Mouse (Mus musculus) lung, embryonic 14.5 days (tissue): ENCODE results near the gene Ahnak. TPM values are rescaled to one million over a fixed set of nuclear protein-coding genes. Genes with fewer than 3 reads are reported as not detected.
A peak's percentile ranks its signal among the peaks of the same experiment; 100 is the strongest.

Source experiments
- ATAC-seq: fragments of 200-750 bp; cut with Nextera tagmentation; 2 replicates; pipeline ENCODE4 v1.8.0; 2017; ENCODE audit warnings: mild to moderate bottlenecking, moderate TSS enrichment, moderate library complexity; ENCODE audit not compliant: insufficient read depth
- DNase-seq: peaks from one replicate; pipeline ENCODE4 v3.0.0-alpha.2; 2015
- H3K27ac ChIP-seq: fragments of 300-500 bp; sonication (generic); 2 replicates; pipeline ENCODE4 v1.5.1; 2014; ENCODE audit warnings: low read depth, mild to moderate bottlenecking, moderate library complexity
- H3K27me3 ChIP-seq: fragments of 300-500 bp; sonication (generic); 2 replicates; pipeline ENCODE4 v1.6.1; 2014; ENCODE audit warnings: low read length, control low read depth; ENCODE audit not compliant: insufficient read depth
- H3K36me3 ChIP-seq: fragments of 300-500 bp; sonication (generic); 2 replicates; pipeline ENCODE4 v1.6.1; 2014; ENCODE audit warnings: control low read depth; ENCODE audit not compliant: insufficient read depth
- H3K4me1 ChIP-seq: fragments of 300-500 bp; sonication (generic); 2 replicates; pipeline ENCODE4 v1.6.1; 2014; ENCODE audit warnings: antibody characterized with exemption, control low read depth; ENCODE audit not compliant: insufficient read depth
- H3K4me2 ChIP-seq: fragments of 300-500 bp; sonication (generic); 2 replicates; pipeline ENCODE4 v1.6.1; 2014; ENCODE audit warnings: mild to moderate bottlenecking
- H3K4me3 ChIP-seq: fragments of 300-500 bp; sonication (generic); 2 replicates; pipeline ENCODE4 v1.5.1; 2014; ENCODE audit warnings: low read depth, low read length
- H3K9ac ChIP-seq: fragments of 300-500 bp; sonication (generic); 2 replicates; pipeline ENCODE4 v1.6.1; 2014
- H3K9me3 ChIP-seq: fragments of 300-500 bp; sonication (generic); 2 replicates; pipeline ENCODE4 v1.6.1; 2016; ENCODE audit warnings: low read depth, low read length, control low read depth
- CTCF ChIP-seq: IDR thresholded peaks from 2 replicates; pipeline ENCODE4 v1.5.1; 2016; ENCODE audit warnings: antibody characterized with exemption, low read depth
- WGBS: fragments of 180-500 bp; shearing (Covaris S2); extraction: QIAGEN DNeasy Blood & Tissue Kit; methylation state at CpG from one replicate; pipeline ENCODE4 v1.1.7; 2014; 5-methylcytosine and 5-hydroxymethylcytosine counted together
- polyA plus RNA-seq: library from polyadenylated mRNA; unstranded; fragments of >200 nt; fragmentation: Nextera tagmentation; extraction: Ambion mirVana; gene quantifications from 2 replicates; pipeline ENCODE4 v1.2.1, GENCODE M21; 2014

Gene Ahnak
- polyA plus RNA-seq, 1 experiment from 2014 or later = 14.9 TPM

DNA sequence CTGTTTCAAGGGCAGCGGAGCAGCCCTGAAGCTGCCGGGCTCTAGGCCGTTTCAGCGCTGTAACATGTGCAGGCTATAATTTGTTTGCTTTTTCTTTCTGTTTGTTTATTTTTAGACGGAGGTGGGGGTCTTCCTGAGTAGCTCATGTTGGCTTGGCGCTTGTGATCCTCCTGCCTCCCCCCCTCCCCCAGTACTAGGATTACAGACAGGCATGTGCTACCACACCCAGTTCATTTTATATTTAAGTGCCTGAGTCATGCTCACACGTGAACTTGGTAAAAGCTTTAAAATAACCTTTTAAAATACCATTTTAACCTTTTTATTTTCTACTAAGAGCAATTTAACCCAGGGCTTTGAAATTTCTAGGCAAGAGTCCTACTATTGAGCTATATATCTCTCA is 50.8 kb downstream of the Ahnak start:
- DNase-seq = no peak

DNA sequence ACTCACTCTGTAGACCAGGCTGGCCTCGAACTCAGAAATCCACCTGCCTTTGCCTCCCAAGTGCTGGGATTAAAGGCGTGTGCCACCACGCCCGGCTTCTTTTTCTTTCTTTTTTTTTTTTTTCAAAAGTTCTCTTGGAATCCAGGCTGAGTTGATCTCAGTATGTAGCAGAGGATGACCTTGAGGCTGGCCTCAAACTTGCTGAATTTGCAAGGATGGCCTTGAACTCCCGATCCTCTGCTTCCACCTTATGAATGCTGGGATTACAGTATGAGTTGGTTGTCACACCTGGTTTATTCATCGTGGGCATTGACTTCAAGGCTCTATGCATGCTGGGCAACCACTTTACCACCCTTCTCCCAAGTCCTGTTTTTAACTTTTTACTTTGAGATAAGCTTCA is 51.6 kb downstream of the Ahnak start:
- DNase-seq = no peak
- Histone ChIP-seq H3K4me1 (no peaks in the 10 kb centered on the region), H3K36me3 (no peaks in the 10 kb centered on the region), H3K4me3 (no peak overlapping the region), H3K9me3 (no peaks in the 10 kb centered on the region), H3K27me3 (no peaks in the 10 kb centered on the region), H3K9ac (no peak overlapping the region), H3K4me2 (no peak overlapping the region), H3K27ac (no peak overlapping the region)
- no peak for TF ChIP-seq CTCF
- 83% methylated on average over 5 of the region's 6 CpGs for WGBS
- ATAC-seq = no peak

More for the DNA sequence above, 50.8 kb downstream of the Ahnak start:
- Histone ChIP-seq H3K27ac (no peak overlapping the region), H3K4me2 (no peak overlapping the region), H3K4me1 (no peaks in the 10 kb centered on the region), H3K9ac (no peak overlapping the region), H3K27me3 (no peaks in the 10 kb centered on the region), H3K4me3 (no peak overlapping the region), H3K36me3 (no peaks in the 10 kb centered on the region), H3K9me3 (no peaks in the 10 kb centered on the region)
- no peak for ATAC-seq
- WGBS = 21% methylated on average over 7 of the region's 7 CpGs
- no peak for TF ChIP-seq CTCF

DNA sequence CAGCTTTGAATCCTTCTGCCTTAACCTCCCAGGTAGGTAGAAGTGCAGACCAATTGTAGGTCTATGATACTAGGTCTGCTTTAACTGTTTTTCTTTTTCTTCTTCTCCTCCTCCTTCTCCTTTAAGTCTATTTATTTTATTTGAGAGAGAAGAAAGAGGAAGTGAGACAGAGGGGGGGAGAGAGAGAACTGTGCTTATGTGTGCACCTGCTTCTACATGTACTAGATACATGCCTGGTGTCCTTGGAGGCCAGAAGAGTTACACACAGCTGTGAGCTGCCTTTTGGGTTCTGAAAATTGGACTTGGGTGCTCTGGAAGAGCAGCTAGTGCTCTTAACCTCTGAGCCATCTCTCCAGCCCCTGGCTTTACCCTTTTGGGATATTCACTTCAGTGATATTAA is 52.0 kb downstream of the Ahnak start:
- DNase-seq (no peak), ATAC-seq (no peak)
- no peak overlapping the region for H3K4me2 ChIP-seq
- no peaks in the 10 kb centered on the region for H3K9me3 ChIP-seq
- no peak overlapping the region for H3K4me3 ChIP-seq
- TF ChIP-seq CTCF = no peak
- no peaks in the 10 kb centered on the region for H3K36me3 ChIP-seq
- no peak overlapping the region for H3K9ac ChIP-seq
- H3K27ac ChIP-seq = no peak overlapping the region
- H3K27me3 ChIP-seq = no peaks in the 10 kb centered on the region
- H3K4me1 ChIP-seq = no peaks in the 10 kb centered on the region

DNA sequence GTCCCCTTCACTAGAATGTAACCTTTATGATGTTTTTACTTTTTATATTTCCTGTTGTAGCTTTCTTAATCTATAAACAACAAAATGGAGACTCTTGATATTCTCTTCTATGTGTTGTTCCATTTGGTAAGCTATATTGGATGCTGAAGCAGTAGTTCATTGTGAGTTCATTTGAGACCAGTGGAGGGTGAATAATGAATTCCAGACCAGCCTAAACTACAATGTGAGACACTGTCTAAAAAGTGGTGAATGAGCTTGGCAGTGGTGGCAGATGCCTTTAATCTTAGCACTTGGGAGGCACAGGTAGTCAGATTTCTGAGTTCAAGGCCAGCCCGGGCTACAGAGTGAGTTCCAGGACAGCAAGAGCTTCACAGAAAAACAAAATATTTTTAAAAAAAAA is 54.0 kb downstream of the Ahnak start:
- WGBS = 86% methylated on average over 1 of the region's 1 CpGs
- no peak for ATAC-seq

DNA sequence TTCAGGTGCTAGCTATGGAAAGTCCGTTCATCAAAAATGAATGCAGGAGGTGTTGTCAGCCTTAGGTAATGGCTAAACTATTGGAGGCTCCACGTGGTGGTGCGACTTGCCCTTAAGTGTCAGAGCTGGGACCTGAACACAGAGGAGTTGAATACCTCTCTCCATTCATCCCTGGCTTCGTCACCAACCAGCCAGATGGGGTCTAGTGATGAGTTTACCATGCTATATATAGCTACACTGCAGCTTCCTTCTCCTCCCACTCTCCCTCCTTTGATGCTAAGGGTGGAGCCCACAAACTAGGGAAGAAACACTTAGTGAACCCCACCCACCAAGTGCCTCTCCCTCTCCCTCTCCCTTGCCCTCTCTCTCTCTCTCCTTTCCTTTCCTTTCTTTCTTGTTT is 55.2 kb downstream of the Ahnak start:
- WGBS = 65% methylated on average over 4 of the region's 4 CpGs
- H3K9ac ChIP-seq = no peak overlapping the region

More for the DNA sequence above, 54.0 kb downstream of the Ahnak start:
- Histone ChIP-seq H3K4me3 (no peak overlapping the region), H3K27me3 (no peaks in the 10 kb centered on the region), H3K4me2 (no peak overlapping the region), H3K9me3 (no peaks in the 10 kb centered on the region), H3K27ac (no peak overlapping the region), H3K36me3 (no peaks in the 10 kb centered on the region), H3K9ac (no peak overlapping the region), H3K4me1 (0 out of 2 replicates have a peak, but pooled peaks cover 4% of the 10 kb centered on the region)
- TF ChIP-seq CTCF = no peak
- no peak for DNase-seq

DNA sequence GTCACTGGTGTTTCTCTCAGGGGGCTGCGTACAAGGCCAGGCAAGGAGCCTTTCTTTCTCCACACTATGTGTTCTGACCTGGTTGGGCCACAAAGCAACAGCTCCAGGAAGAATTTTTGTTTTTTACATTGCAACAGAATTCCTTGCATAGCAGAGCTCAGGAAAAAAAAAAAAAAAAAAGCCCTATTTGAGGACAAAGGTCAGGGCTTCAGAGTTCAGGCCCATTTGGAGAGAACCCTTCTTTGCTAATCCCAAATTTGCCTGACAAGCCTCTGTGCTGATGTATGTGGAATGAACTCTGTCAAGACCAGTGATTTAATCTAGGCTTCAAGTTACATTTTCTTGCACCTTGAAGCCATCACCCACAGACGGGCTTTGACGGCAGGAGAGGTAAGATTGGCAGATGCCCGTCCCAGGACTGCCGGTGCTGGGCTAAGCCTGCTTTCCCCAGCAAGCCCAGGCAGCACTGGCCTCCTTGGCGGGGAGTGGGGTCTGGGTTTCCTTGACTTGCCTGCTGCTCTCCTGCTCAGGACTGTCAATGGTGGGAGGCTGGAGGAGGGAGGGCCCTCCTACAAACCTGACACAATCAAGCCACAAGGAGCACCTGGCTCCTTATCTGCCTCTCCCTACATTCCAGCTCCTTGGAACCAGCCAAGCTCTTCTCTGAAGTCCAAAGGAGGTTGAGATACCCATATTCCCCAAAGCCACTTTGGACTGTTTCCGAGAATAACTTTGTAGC is 58.3 kb downstream of the Ahnak start:
- ATAC-seq (peak; percentile 13; the same call in 1 of the 2 replicates), DNase-seq (no peak)
- no peaks in the 10 kb centered on the region for H3K27me3 ChIP-seq
- WGBS = 42% methylated on average over 7 of the region's 7 CpGs
- peak overlapping the region; percentile 42; the same call in 1 of the 2 replicates for H3K27ac ChIP-seq
- H3K4me1 ChIP-seq = 0 out of 2 replicates have a peak, but pooled peaks cover 4% of the 10 kb centered on the region
- no peak overlapping the region for H3K4me2 ChIP-seq
- no peaks in the 10 kb centered on the region for H3K36me3 ChIP-seq
- no peaks in the 10 kb centered on the region for H3K9me3 ChIP-seq
- no peak overlapping the region for H3K4me3 ChIP-seq
- no peak for TF ChIP-seq CTCF
- H3K9ac ChIP-seq = no peak overlapping the region

More for the DNA sequence above, 55.2 kb downstream of the Ahnak start:
- Histone ChIP-seq H3K4me2 (no peak overlapping the region), H3K9me3 (no peaks in the 10 kb centered on the region), H3K4me3 (no peak overlapping the region), H3K36me3 (no peaks in the 10 kb centered on the region), H3K4me1 (0 out of 2 replicates have a peak, but pooled peaks cover 4% of the 10 kb centered on the region), H3K27me3 (no peaks in the 10 kb centered on the region), H3K27ac (no peak overlapping the region)
- no peak for TF ChIP-seq CTCF
- DNase-seq = no peak
- ATAC-seq = no peak

DNA sequence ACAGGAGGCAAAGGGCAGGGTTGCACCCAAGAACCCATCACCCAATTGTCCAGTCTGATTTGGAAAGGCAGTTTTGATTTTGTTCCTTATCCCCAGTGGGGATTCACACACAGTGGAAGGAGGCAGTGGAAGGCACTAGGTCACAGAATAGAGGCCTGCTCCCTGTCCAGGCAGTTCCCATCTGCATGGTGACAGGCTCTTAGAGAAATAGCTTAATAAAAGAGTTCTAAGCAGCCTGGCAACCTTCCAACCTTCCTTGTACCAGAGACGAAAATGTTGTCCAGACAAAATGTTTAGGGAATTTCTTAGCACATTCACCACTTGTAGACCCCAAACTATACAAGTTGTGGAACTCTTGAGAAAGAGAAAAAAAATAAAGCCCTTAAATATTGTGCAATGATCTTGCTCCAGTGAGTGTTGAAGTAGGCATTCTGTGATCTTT is 58.9 kb downstream of the Ahnak start:
- Histone ChIP-seq H3K4me1 (0 out of 2 replicates have a peak, but pooled peaks cover 4% of the 10 kb centered on the region), H3K9me3 (no peaks in the 10 kb centered on the region), H3K36me3 (no peaks in the 10 kb centered on the region), H3K27me3 (no peaks in the 10 kb centered on the region), H3K9ac (no peak overlapping the region), H3K27ac (peak overlapping the region; percentile 42; the same call in 1 of the 2 replicates), H3K4me3 (no peak overlapping the region), H3K4me2 (no peak overlapping the region)
- ATAC-seq = peak; percentile 60; the same call in 1 of the 2 replicates
- no peak for TF ChIP-seq CTCF
- peak; percentile 84 for DNase-seq
- 7% methylated on average over 1 of the region's 1 CpGs for WGBS
